Mouse (Mus musculus) monocyte, adult 2 months (primary cell): ENCODE data around the gene Rassf3.

ENCODE experiments used
- DNase-seq, 2 experiments: peaks; one replicate each; pipeline ENCODE4 v3.0.0; 2022; ENCODE audit warnings: low spot score in 2 of 2, low read depth in 1 of 2

Gene Rassf3

GRCm38 (mm10) chr10:121411721-121412455 is 64.3 kb downstream of the Rassf3 start:
- DNase-seq: no peak

DNA sequence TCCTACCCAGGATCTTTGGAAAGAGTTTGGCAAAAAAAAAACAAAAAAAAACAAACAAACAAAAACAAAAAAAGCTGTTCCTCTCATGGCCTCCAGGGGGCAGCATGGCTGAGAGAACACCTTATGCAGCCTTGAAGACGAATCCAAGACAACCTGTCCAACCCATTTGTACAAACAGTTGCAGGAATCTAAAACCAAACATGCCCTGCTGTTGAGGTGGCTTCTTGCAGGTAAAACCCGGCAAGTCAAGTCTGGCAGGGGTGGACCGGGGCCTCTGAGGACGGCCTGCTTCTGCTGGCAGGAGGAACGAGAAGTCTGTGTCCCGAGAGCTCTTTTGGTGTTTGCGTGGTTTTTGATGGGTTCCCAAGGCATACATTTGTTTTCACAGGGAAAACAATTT is 66.4 kb downstream of the Rassf3 start:
- no peak for DNase-seq

GRCm38 (mm10) chr10:121403946-121404345 is 72.2 kb downstream of the Rassf3 start:
- no peak for DNase-seq

- no peak for DNase-seq
These were observed 73.0 kb downstream of the Rassf3 start for GRCm38 (mm10) chr10:121403104-121403503.

- DNase-seq: no peak
These were observed 75.1 kb downstream of the Rassf3 start for GRCm38 (mm10) chr10:121401005-121401404.

GRCm38 (mm10) chr10:121398599-121398998 is 77.5 kb downstream of the Rassf3 start:
- DNase-seq: no peak

DNA sequence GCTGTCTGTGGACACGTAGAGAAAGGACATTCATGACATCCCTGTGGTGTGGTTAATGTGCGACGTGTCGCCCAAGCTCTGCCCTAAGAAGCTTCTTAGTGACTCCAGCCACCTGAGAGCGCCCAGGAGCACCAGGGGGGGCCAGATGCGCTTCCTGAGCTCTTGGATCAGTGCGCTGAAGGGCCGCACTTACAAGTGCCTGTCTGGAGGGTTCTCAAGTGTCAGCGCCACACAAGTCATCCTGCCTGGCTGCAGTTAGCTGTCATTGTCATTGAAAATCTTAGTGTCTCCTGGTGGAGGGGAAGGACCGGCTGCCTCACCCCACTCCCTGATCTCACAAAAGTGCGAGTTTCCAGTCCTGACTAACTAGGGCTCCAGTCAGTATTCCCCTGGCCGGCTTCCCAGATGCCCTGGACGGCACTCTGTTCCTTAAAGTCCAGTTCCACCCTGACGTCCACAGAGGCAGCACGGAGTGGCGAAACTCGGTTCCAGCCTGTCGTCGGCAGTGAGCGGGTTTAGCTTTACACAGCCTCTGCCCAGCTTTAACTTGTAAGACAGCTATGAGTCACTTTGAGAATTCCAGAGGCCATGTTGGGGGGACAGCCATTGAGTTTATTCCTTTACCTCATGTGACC is 80.5 kb downstream of the Rassf3 start:
- DNase-seq: no peak

GRCm38 (mm10) chr10:121394789-121395325 is 81.3 kb downstream of the Rassf3 start:
- DNase-seq: no peak

- DNase-seq: no peak
These were observed 81.9 kb downstream of the Rassf3 start for GRCm38 (mm10) chr10:121394270-121394669.

DNA sequence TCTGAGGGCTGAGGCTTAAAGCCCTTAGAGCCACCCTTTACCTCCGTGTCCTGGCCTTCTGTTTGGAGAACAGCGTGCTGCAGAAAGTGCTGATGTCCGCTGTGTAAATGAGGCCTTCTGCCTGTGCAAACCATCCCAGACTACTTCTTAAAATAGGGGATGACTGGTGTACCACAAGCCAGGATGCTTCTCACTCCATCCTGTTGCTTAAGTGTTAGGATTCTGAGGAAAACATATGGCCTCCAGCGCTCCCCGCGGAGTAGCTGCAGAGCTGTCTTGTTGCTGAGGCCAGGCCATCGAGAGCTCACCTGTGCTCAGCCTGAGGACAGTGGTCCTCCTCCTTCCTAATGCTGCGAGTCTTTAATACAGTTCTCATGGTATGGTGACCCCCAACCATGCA is 84.2 kb downstream of the Rassf3 start:
- no peak for DNase-seq

DNA sequence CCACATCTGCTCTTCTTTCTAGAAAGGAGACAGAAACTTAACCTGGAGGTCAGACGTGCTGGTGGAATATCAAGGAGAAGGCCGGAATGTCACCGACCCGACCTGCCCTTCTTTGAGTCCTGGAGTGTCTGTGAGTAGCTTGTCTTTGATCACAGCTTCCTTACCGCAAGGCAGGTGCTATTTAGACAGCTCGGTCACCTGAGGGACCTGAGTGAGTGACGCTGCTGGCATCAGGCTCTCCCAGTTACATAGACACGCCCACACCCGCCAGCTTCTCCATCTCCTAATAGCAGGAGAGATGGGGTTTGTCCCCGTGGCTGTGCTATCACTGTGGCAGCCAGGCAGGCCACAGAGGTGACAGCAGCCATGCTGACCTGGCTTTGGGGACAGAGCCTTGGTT is 85.5 kb downstream of the Rassf3 start:
- no peak for DNase-seq

- DNase-seq: no peak
These were observed 89.8 kb downstream of the Rassf3 start for GRCm38 (mm10) chr10:121386347-121386746.

GRCm38 (mm10) chr10:121385695-121386094 is 90.5 kb downstream of the Rassf3 start:
- DNase-seq: no peak

DNA sequence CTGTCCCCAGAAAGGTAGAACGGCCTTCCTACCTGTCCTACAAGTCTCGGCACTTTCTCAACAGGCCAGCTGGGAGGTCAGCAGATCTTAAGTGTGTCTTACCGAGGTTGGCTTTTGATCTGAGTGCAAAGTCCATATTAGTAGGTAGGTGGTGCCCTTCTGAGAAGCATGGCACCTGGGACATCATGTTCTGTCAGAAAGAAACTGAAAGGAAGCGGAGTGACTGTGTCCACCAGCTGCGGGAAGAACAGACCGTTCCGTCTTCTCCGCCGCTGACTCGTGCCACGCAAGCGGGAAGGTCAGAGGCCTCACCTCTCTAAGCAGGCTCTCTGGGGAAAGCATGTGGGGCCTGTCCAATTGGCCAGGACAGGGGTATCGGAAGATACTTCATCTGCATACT is 91.4 kb downstream of the Rassf3 start:
- DNase-seq: no peak

- DNase-seq: no peak
These were observed 94.9 kb downstream of the Rassf3 start for GRCm38 (mm10) chr10:121381280-121381679.

DNA sequence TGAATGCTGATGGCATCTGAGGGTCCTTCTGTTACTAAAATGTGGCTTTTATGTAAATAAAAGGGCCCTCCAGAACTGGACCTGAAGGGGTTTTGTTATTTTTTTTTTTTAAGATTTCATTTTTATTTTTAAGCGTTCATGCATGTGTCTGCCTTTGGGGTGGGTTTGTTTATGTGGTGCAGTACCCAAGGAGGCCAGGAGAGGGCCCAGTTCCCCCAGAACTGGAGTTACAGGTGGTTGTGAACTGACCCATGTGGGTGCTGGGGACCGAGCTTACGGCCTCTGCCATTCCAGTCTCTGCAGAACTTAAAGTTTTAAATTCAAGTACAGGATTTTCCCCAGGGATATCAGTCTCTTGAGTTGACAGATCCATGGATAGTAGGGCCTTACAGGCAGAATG is 96.8 kb downstream of the Rassf3 start:
- no peak for DNase-seq

DNA sequence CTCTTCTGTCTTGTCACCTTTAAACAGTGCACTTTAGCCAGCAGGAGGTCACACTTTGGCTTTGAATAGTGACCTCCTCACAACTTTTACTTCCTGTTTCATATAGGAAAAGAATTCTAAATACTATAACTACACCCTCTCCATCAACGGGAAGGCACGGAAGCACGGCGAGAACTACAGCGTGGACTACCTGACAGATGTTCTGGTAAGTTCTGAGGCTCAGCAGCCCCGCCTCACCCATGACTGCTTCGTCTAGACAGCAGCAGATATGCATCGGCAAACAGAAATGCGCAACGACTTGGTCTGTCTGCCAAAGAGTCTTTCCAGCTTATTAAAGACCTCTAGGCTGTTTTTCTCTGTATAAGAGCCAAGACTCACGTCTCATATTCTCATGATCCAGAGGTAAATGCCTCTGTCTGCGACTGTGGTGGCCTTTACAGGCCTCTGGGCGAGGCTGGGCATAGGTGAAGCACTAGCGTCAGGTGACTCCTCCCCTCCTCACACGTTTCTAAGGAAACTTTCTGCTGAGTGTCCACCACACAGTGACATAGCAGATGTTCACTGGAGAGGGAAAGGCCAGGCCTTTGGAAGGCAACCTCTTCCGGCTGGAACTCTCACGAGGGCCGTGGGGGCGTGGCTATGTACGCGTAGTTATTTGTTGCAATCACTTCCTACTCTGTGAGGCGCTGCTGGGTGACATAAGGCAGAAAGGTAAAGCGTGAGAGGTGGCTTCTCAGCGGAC is 99.4 kb downstream of the Rassf3 start:
- no peak for DNase-seq

- no peak for DNase-seq
These were observed 100.3 kb downstream of the Rassf3 start for GRCm38 (mm10) chr10:121375649-121376493.

- peak; percentile 57 to 59 for DNase-seq
These were observed 101.2 kb downstream of the Rassf3 start for GRCm38 (mm10) chr10:121374693-121375620.

DNA sequence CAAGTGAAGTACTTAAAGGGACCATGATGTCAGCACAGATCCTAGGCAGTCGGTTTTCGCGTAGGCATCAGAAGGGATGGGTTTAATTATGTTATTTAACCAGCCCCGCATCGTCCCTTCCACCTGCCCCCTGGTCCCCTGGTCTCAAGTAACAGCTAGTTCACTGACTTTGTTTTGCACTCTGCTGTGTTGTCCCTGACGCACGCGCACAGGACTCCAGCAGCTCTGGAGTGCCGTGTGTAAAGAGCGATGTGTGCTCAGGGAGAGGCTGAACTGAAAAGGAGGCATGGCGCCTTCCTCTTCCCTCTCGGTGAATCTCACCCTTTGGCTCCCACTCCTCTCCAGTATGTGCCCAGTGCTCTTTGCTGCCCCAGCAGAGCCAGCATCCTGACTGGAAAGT is 102.1 kb downstream of the Rassf3 start:
- DNase-seq: no peak
